Mouse (Mus musculus): ENCODE measurements around the gene Myl4. TPM values are rescaled to one million over a fixed set of nuclear protein-coding genes. Genes with fewer than 3 reads are reported as not detected.
"Not testable (repeated sequence)": the region's sequence is repeated elsewhere in the genome, so short reads cannot be mapped to it uniquely, and the experiment has no call there.

The Myl4 gene
- polyA plus RNA-seq, 1 experiment from 2014 or later: 2,477 TPM

DNA sequence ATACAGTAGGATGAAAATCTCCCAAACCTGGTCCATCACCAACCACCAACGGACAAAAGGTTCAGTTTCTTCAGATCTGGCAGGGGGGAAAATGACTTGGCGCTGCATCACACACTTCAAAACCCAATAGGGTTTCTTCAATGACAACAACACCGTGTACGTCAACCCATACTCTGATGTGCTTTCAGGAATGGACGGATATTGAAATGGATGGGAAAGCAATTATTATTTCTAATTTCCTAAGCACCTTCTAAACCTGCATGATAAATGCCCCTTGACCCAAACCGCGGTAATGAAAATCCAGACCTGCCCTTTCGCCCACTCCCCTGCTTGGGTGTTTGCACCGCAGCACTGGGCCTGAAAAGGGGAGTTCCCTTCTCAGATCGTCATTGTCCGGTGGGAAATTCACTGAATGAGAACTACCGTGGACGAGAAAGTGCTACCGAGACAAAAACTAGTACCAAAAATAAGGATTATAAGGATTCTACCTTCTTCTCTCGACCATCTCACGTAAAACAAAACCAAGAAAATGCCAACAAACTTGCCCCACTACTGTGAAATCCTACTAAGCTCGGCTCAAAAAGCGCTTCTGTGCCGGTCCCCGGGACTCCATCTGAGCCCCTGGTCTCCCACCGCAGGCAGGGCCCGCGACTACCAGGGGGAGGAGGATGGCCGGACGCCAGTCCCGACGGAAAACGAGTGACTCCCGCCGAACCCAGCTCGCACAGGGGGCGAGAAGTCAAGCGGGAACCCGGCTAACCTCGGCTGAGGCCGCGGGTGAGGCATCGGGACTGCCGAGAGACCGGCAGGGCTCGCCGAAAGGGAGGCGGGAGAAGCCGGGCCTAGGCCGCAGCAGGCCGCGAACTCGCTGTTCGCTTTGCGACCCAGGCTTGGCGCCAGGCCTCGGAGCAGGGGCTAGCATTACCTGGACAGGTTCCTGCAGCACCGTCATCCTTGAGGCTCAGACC, 741 bp upstream of the Myl4 start:
- Histone ChIP-seq H3K27ac (ENCODE audit: poor library complexity, severe bottlenecking) (peak overlapping the region; percentile 93), H3K36me3 (0 out of 2 replicates have a peak, but pooled peaks cover 7% of the 10 kb centered on the region), H3K4me3 (peak overlapping the region; percentile 87), H3K4me1 (replicated peaks) (peaks cover 27% of the 10 kb centered on the region), H3K27me3 (replicated peaks) (no peaks in the 10 kb centered on the region), H3K4me2 (peak overlapping the region; percentile 79), H3K9me3 (replicated peaks) (no peaks in the 10 kb centered on the region), H3K9ac (peak overlapping the region; percentile 98)
- WGBS: under 1% methylated on average over 53 of the region's 53 CpGs
- ATAC-seq (ENCODE audit: insufficient number of reproducible peaks, low FRiP score): peak; percentile 83

DNA sequence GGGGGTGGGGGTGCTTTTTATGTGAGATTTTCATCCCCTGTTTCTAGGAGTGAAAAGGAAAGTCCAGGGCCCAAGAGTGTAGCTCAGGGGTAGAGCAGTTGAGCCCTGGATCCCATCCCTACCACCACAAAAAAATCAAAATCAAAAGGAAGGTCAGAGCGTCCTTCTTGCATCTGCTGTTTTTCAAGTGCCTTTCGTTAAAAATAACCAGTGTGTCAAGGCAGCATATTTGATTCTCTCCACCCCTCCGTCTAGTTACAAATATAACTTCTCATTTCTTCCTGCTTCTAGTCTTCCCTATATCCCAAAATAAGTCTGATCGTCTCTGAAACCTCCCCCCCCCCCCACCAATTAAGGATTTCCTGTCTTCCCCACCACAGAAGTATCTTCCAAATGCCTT, 7.6 kb downstream of the Myl4 start:
- WGBS: 34% methylated on average over 4 of the region's 4 CpGs
- no peak overlapping the region for H3K4me3 ChIP-seq
- H3K27me3 ChIP-seq (replicated peaks): no peaks in the 10 kb centered on the region
- H3K9me3 ChIP-seq (replicated peaks): no peaks in the 10 kb centered on the region
- no peak overlapping the region for H3K9ac ChIP-seq
- H3K4me2 ChIP-seq: peak overlapping the region; percentile 35
- peaks cover 39% of the 10 kb centered on the region for H3K4me1 ChIP-seq (replicated peaks)
- no peak for ATAC-seq (ENCODE audit: insufficient number of reproducible peaks, low FRiP score)
- no peaks in the 10 kb centered on the region for H3K36me3 ChIP-seq
- peak overlapping the region; percentile 93 for H3K27ac ChIP-seq (ENCODE audit: poor library complexity, severe bottlenecking)

DNA sequence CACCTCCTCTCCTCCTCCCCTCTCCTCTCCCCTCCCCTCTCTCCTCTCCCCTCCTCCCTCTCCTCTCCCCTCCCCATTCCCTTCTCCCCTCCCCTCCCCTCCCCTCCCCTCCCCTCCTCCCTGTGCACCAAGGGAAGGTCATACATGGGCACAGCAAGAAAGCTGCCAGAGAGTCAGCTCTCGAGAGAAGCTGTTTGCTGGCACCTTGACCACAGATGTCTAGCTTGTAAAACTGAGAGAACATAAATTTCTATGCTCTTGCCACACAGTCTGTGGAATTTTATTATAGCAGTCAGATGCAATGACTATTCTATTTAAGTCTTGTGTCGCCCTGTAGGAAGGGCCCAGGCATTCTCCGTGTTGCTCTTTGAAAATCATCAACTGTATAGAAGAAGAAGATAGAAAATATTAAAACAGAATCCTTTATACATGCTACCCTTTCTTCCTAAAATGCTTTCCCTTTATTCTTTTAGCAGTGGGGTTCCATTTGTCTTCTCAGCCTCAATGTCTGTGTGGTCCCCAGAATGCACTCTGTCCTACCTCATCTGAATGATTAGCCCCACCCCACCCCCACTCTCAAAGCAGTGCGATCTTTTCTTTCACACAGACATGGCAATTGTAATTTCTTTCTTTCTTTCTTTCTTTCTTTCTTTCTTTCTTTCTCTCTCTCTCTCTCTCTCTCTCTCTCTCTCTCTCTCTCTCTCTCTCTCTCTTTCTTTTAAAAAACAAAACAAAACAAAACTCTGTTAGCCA, 8.4 kb downstream of the Myl4 start:
- Histone ChIP-seq H3K4me3 (no peak overlapping the region), H3K27me3 (replicated peaks) (no peaks in the 10 kb centered on the region), H3K9me3 (replicated peaks) (no peaks in the 10 kb centered on the region), H3K9ac (no peak overlapping the region), H3K27ac (ENCODE audit: poor library complexity, severe bottlenecking) (peak overlapping the region; percentile 93), H3K4me1 (replicated peaks) (peaks cover 46% of the 10 kb centered on the region), H3K36me3 (no peaks in the 10 kb centered on the region), H3K4me2 (peak overlapping the region; percentile 35)
- 59% methylated on average over 4 of the region's 4 CpGs for WGBS
- 0 out of 2 replicates have a peak, but pooled peaks have one; percentile 33 for ATAC-seq (ENCODE audit: insufficient number of reproducible peaks, low FRiP score)

DNA sequence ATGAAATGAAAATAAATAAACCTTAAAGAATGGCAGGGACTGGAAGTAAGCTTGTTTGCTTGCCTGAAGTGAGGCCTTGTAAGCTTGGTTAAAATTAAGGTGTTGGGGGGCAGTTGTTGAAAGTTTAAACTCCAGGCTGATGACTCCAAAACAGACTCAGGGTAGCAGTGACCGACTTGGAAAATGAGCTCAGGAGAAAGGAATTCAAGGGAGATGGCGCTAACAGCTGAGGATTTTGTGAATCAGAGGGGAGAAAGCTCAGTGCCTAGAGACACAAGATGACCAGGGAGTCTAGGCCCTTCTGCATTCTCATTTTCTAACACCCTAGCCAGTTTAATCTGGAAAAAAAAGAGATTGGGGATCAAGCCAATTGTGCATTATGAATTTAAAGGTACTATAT, 10.5 kb downstream of the Myl4 start:
- ATAC-seq (ENCODE audit: insufficient number of reproducible peaks, low FRiP score): no peak
- Histone ChIP-seq H3K36me3 (no peaks in the 10 kb centered on the region), H3K9me3 (replicated peaks) (no peaks in the 10 kb centered on the region), H3K4me2 (peak overlapping the region; percentile 21; the same call in 1 of the 2 replicates), H3K27me3 (replicated peaks) (no peaks in the 10 kb centered on the region), H3K4me3 (no peak overlapping the region), H3K9ac (no peak overlapping the region), H3K4me1 (replicated peaks) (peaks cover 52% of the 10 kb centered on the region), H3K27ac (ENCODE audit: poor library complexity, severe bottlenecking) (peak overlapping the region; percentile 86)
- 15% methylated on average over 2 of the region's 2 CpGs for WGBS

DNA sequence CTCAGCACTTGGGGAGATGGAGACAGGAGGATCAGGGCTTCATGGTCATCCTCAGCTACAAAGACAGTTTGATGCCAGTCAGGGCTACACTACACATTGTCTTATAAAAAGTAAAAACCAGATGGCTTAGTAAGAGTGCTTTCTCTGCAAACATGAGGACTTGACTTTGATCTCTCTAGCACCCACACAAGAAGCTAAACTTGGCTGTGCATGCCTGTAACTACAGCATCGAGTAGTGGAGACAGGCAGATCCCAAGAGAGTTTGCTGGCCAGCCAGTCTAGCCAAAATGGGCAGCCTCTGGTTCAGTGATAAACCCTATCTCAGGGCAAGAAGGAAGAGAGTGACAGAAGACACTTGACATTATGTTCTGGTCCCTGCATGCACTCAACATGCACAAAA, 13.0 kb downstream of the Myl4 start:
- 6% methylated on average over 1 of the region's 1 CpGs for WGBS
- no peak overlapping the region for H3K9ac ChIP-seq
- no peak overlapping the region for H3K27ac ChIP-seq (ENCODE audit: poor library complexity, severe bottlenecking)
- no peaks in the 10 kb centered on the region for H3K9me3 ChIP-seq (replicated peaks)
- H3K4me3 ChIP-seq: no peak overlapping the region
- no peaks in the 10 kb centered on the region for H3K27me3 ChIP-seq (replicated peaks)
- H3K36me3 ChIP-seq: no peaks in the 10 kb centered on the region
- no peak overlapping the region for H3K4me2 ChIP-seq
- peaks cover 68% of the 10 kb centered on the region for H3K4me1 ChIP-seq (replicated peaks)
- ATAC-seq (ENCODE audit: insufficient number of reproducible peaks, low FRiP score): no peak

DNA sequence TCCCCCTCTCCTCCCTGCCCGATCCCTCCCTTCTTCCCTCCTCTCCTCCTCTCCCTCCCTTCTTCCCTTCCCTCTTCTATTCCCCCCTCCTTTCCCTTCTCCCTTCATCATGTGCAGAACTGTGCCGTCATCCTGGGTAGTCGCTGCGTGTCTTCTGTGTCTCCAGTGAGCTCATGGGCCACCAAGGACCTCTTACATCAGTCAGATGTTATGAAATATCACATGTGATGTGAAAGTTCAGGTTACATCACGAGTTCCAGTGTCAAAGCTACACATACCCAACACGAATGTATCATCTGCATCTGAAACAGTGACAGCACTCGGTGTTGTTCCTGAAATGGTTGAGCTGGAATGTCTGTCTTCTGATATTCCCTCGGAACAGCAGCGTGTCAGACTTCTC, 14.7 kb downstream of the Myl4 start:
- Histone ChIP-seq H3K4me1 (replicated peaks) (peaks cover 56% of the 10 kb centered on the region), H3K27ac (ENCODE audit: poor library complexity, severe bottlenecking) (no peak overlapping the region)
- 81% methylated on average over 9 of the region's 9 CpGs for WGBS

DNA sequence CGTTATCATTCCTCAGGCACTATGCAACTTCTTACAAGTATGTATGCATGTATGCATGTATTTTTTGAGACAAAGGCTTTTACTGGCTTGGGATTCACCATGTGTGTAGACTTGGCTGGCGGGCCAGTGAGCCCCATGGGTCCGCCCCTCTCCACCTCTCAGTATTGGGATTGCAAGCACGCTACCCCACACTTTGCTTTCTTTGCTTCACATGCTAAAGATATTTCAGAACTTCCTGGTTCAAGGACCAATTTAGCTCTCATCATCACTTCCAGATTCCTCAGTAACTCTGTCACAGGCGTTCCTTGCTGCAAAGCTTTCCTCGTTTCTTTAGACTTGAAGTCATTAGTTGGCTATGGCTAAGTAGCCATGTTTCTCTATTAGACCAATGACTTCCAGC, 15.6 kb downstream of the Myl4 start:
- H3K36me3 ChIP-seq: no peaks in the 10 kb centered on the region
- H3K9me3 ChIP-seq (replicated peaks): peaks cover 5% of the 10 kb centered on the region; the same call in 1 of the 2 replicates
- 59% methylated on average over 6 of the region's 6 CpGs for WGBS
- no peak overlapping the region; the same call in 1 of the 2 replicates for H3K27ac ChIP-seq (ENCODE audit: poor library complexity, severe bottlenecking)
- no peaks in the 10 kb centered on the region for H3K27me3 ChIP-seq (replicated peaks)
- H3K4me2 ChIP-seq: no peak overlapping the region
- ATAC-seq (ENCODE audit: insufficient number of reproducible peaks, low FRiP score): no peak
- H3K4me1 ChIP-seq (replicated peaks): peaks cover 50% of the 10 kb centered on the region
- no peak overlapping the region for H3K9ac ChIP-seq
- H3K4me3 ChIP-seq: no peak overlapping the region

More for the DNA sequence above, 14.7 kb downstream of the Myl4 start:
- no peak for ATAC-seq (ENCODE audit: insufficient number of reproducible peaks, low FRiP score)
- H3K4me2 ChIP-seq: no peak overlapping the region
- no peak overlapping the region for H3K9ac ChIP-seq
- H3K4me3 ChIP-seq: no peak overlapping the region
- no peaks in the 10 kb centered on the region for H3K27me3 ChIP-seq (replicated peaks)
- H3K9me3 ChIP-seq (replicated peaks): peaks cover 5% of the 10 kb centered on the region; the same call in 1 of the 2 replicates
- H3K36me3 ChIP-seq: no peaks in the 10 kb centered on the region

DNA sequence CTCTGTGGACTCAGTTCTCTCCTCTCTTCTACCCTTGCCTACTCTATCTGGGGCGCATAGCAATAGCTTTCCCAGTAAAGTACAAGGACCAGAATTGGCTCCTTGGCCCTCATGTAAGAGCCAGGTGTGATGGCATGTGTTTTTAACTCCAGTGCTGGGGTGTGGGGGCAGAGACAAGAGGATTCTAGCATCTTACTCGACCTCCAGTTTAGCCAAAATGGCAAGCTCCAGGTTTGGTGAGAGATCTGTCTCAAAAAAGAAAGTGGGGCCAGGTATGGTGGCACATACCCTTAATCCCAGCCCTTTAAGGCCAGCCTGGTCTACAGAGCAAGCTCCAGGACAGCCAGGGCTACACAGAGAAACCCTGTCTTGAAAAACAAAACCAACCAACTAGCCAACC, 16.3 kb downstream of the Myl4 start:
- no peaks in the 10 kb centered on the region for H3K27me3 ChIP-seq (replicated peaks)
- ATAC-seq (ENCODE audit: insufficient number of reproducible peaks, low FRiP score): no peak
- peaks cover 5% of the 10 kb centered on the region; the same call in 1 of the 2 replicates for H3K9me3 ChIP-seq (replicated peaks)
- 81% methylated on average over 2 of the region's 2 CpGs for WGBS
- no peak overlapping the region for H3K9ac ChIP-seq
- no peak overlapping the region for H3K4me3 ChIP-seq
- H3K36me3 ChIP-seq: no peaks in the 10 kb centered on the region
- H3K4me1 ChIP-seq (replicated peaks): peaks cover 50% of the 10 kb centered on the region
- H3K27ac ChIP-seq (ENCODE audit: poor library complexity, severe bottlenecking): no peak overlapping the region
- no peak overlapping the region for H3K4me2 ChIP-seq

DNA sequence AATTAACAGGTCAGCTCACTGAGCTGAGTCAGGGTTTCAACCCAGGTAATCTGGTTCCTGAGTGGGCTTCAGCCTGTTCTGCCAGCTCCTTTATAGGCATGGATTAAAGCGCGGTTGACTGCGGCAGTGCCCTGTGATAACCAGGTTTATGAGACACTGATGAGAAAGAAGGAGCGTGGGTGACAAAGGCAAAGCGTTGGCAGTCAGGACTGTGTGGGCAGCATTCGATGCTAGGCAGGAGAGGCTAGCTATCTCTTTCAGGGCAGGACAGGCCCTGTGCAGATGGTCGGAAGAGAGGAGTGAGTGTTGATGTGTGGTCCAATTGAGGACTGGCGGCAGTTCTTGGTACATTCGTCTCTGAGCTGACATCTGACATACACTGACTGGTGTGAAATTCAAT, 17.3 kb downstream of the Myl4 start:
- Histone ChIP-seq H3K9me3 (replicated peaks) (peaks cover 5% of the 10 kb centered on the region; the same call in 1 of the 2 replicates), H3K4me3 (no peak overlapping the region), H3K27ac (ENCODE audit: poor library complexity, severe bottlenecking) (0 out of 2 replicates have a peak overlapping the region, but pooled peaks have one; percentile 17), H3K27me3 (replicated peaks) (no peaks in the 10 kb centered on the region), H3K4me2 (no peak overlapping the region), H3K36me3 (no peaks in the 10 kb centered on the region), H3K9ac (0 out of 2 replicates have a peak overlapping the region, but pooled peaks have one; percentile 16), H3K4me1 (replicated peaks) (peaks cover 53% of the 10 kb centered on the region)
- no peak for ATAC-seq (ENCODE audit: insufficient number of reproducible peaks, low FRiP score)
- 50% methylated on average over 9 of the region's 9 CpGs for WGBS

DNA sequence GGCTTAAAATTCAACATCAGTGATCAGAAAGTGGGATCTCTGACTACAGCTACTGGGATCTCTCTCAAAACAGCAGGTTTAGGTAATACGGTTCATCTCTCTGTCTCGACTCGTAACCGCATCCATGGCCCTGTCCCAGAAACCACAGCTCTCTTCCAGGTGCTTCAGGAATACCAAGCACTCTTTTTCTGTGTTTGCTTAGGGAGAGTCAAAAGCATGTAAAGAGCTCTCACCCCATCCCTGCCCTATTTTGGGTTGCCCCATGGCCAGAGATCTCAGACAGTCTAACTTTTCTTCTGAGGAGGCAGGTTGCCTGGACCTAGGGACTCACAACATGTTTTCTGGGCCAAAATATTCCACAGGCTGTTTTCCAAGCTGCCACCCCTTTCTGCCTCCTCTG, 17.9 kb downstream of the Myl4 start:
- Histone ChIP-seq H3K9me3 (replicated peaks) (peaks cover 5% of the 10 kb centered on the region; the same call in 1 of the 2 replicates), H3K4me3 (no peak overlapping the region), H3K27me3 (replicated peaks) (no peaks in the 10 kb centered on the region), H3K27ac (ENCODE audit: poor library complexity, severe bottlenecking) (no peak overlapping the region), H3K4me1 (replicated peaks) (peaks cover 53% of the 10 kb centered on the region), H3K4me2 (no peak overlapping the region), H3K9ac (no peak overlapping the region; the same call in 1 of the 2 replicates), H3K36me3 (no peaks in the 10 kb centered on the region)
- 91% methylated on average over 4 of the region's 4 CpGs for WGBS
- no peak for ATAC-seq (ENCODE audit: insufficient number of reproducible peaks, low FRiP score)

DNA sequence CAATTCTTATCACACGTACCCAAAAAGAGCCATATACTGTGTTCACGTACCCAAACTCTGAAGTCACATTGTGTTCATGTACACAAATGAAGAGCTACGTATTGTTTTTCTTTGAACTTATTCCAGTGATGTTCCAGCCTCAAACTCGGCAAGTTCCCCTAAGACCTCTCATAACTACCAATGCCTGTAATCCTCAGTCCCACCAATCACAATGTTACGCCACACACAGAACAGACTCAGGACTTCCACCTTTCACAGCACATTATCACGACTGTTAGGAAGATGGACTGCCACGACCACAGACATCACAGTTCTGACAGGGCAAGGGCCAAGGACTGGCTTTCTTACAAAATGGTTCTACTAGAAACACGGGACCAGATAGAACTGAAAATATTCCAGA, 20.1 kb downstream of the Myl4 start:
- H3K4me3 ChIP-seq; H3K9me3 ChIP-seq (replicated peaks); H3K27me3 ChIP-seq (replicated peaks); ATAC-seq (ENCODE audit: insufficient number of reproducible peaks, low FRiP score); H3K9ac ChIP-seq; H3K36me3 ChIP-seq; H3K27ac ChIP-seq (ENCODE audit: poor library complexity, severe bottlenecking); H3K4me2 ChIP-seq: not testable (repeated sequence)
- peaks cover 47% of the 10 kb centered on the region for H3K4me1 ChIP-seq (replicated peaks)
- 72% methylated on average over 8 of the region's 8 CpGs for WGBS
